Mouse (Mus musculus): ENCODE data around the gene Bub1b.
A peak's percentile ranks its signal among the peaks of the same experiment; 100 is the strongest.
"Not testable (repeated sequence)": the region's sequence is repeated elsewhere in the genome, so short reads cannot be mapped to it uniquely, and the experiment has no call there.

Bub1b gene

DNA sequence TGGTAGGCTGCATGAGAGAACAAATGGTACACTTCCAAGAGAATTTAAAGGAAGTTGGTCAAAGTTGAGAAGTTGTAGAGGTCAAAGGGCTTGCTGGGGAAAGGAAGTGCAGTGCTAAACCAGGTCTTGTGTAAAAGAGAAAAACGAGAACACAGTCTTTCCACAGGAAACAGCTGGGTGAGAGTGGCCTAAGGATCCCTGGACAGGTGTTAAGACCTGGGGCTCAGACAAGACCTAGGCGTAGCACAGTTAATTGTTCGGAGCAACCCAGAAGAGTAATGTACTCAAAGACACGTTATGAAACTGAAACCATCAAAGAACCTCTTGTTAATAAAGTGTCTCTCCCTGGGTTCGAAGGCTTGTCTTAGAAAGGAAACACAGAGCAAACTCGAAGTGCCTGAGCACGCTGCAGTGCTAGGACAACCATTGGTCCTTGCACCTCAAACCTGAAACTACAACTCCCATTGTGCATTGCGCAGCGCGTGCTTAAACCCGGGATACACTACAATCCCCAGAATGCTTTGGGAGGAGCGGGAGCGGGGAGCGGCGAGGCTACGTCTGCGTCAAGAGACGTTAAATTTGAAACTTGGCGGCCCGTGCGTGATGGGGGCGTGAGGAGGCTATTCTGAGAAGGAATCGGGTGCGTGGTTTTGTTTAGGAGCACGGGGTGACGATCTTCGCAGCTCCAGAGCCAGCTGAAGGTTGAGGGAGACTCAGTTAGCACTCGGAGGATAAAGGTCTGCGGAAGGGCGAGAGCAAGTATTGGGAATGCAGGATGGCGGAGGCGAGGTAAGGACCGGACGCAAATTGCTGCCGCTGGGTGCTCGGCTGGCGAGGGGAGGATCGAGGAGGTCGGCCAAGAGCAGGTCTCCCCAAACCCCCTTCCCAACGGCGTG, at the start of gene Bub1b:
Gene Bub1b (plus strand): TSS at position 539 of the 896 bp plus-strand sequence.
- Histone ChIP-seq H3K36me3 (ENCODE audit: insufficient read depth, low read length) (peaks cover 32% of the 10 kb centered on the region), H3K4me1 (replicated peaks; ENCODE audit: low read depth, low read length) (peaks cover 30% of the 10 kb centered on the region), H3K9me3 (ENCODE audit: low read length) (no peaks in the 10 kb centered on the region), H3K4me3 (replicated peaks; ENCODE audit: low read length) (peak within 1 kb of the TSS; percentile 93), H3K27me3 (ENCODE audit: insufficient read depth, low read length) (peaks cover 10% of the 10 kb centered on the region)
- TF ChIP-seq NANOG (IDR thresholded peaks at IDR 0.05; ENCODE audit: borderline replicate concordance, low read length) (no peak), CTCF (conservative IDR thresholded peaks at IDR 0.05; ENCODE audit: low read length) (no peak)

DNA sequence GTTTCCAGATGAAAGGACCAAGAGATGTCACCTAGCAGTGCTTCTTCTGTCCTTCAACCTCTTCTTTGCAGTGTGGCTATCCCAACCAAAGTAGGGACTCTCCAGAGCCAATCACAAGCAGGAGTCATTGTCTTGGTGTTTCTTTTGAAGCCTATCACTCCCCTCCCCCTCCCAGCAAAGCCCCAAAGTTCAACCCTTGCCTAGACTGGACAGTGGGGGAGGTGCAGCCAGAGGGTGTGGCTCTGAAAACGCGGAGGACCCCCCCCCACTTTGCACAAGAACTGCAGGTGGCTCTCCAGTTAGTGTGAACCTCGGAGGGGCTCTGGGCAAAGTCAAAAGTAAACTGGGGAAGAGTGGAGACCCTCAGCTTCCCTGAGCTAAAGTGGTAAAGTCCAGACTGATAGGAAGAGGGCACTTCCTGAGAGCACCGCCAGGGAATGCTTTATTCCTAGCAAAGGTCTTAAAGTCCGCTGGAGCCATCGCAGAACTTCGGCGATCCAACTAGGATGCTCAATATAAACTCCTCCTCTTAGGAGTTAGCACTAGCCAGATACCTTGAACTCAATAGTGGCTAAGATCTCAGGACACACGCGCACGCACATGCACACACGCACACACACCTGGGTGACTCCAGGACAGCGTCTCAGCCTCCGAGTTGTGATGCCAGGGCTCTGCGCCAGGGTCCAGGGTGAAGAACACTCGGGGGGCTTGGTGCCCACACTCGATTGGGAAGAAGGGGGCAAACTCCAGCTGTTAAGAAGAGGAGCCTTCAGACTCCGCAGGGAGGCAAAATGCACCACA, 49.4 kb upstream of the Bub1b start:
- H3K36me3 ChIP-seq (ENCODE audit: insufficient read depth, low read length), result 0 out of 2 replicates have a peak, but pooled peaks cover 5% of the 10 kb centered on the region
- TF ChIP-seq NANOG (IDR thresholded peaks at IDR 0.05; ENCODE audit: borderline replicate concordance, low read length), result no peak
- TF ChIP-seq CTCF (conservative IDR thresholded peaks at IDR 0.05; ENCODE audit: low read length), result peak; percentile 36
- TF ChIP-seq POU5F1 (IDR thresholded peaks at IDR 0.05; ENCODE audit: borderline replicate concordance, low read length), result no peak
- H3K4me1 ChIP-seq (replicated peaks; ENCODE audit: low read depth, low read length), result peaks cover 73% of the 10 kb centered on the region
- no peaks in the 10 kb centered on the region for H3K9me3 ChIP-seq (ENCODE audit: low read length)
- peak overlapping the region; percentile 97 for H3K4me3 ChIP-seq (replicated peaks; ENCODE audit: low read length)
- peaks cover 11% of the 10 kb centered on the region; the same call in 1 of the 2 replicates for H3K27me3 ChIP-seq (ENCODE audit: insufficient read depth, low read length)

GRCm38 (mm10) chr2:118549507-118550473, 48.2 kb upstream of the Bub1b start, which contains the start of gene Bmf:
Gene Bmf (minus strand): TSS chr2:118549687.
- Histone ChIP-seq H3K9me3 (ENCODE audit: low read length) (no peaks in the 10 kb centered on the region), H3K36me3 (ENCODE audit: insufficient read depth, low read length) (0 out of 2 replicates have a peak, but pooled peaks cover 5% of the 10 kb centered on the region), H3K27me3 (ENCODE audit: insufficient read depth, low read length) (peaks cover 13% of the 10 kb centered on the region; the same call in 1 of the 2 replicates), H3K4me1 (replicated peaks; ENCODE audit: low read depth, low read length) (peaks cover 64% of the 10 kb centered on the region), H3K4me3 (replicated peaks; ENCODE audit: low read length) (peak within 1 kb of the TSS; percentile 97)
- TF ChIP-seq NANOG (IDR thresholded peaks at IDR 0.05; ENCODE audit: borderline replicate concordance, low read length), result no peak
- no peak for TF ChIP-seq CTCF (conservative IDR thresholded peaks at IDR 0.05; ENCODE audit: low read length)
- no peak for TF ChIP-seq POU5F1 (IDR thresholded peaks at IDR 0.05; ENCODE audit: borderline replicate concordance, low read length)

DNA sequence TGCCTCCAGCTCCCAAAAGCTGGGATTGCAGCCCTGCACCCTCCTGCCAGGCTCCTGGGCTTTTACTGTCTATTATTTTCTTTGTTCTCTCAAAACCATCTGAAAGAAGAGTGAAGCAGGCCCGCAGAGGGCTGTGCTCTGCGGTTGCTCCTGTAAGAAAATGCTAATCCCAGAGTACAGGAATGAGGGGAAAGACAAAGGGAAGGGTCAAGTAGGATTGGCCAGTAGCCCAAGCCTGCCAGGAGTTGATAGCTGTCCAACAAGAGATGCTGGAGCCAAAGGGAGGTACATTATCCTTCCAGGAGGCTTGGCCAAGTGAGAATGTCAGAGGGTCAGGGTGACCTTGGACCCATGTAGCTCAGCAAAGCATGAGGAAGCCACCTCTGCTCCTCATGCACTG, 46.4 kb upstream of the Bub1b start:
- Histone ChIP-seq H3K36me3 (ENCODE audit: insufficient read depth, low read length) (0 out of 2 replicates have a peak, but pooled peaks cover 1% of the 10 kb centered on the region), H3K27me3 (ENCODE audit: insufficient read depth, low read length) (peaks cover 9% of the 10 kb centered on the region; the same call in 1 of the 2 replicates), H3K4me3 (replicated peaks; ENCODE audit: low read length) (no peak overlapping the region), H3K4me1 (replicated peaks; ENCODE audit: low read depth, low read length) (peaks cover 46% of the 10 kb centered on the region), H3K9me3 (ENCODE audit: low read length) (no peaks in the 10 kb centered on the region)
- TF ChIP-seq NANOG (IDR thresholded peaks at IDR 0.05; ENCODE audit: borderline replicate concordance, low read length) (no peak), CTCF (conservative IDR thresholded peaks at IDR 0.05; ENCODE audit: low read length) (no peak), POU5F1 (IDR thresholded peaks at IDR 0.05; ENCODE audit: borderline replicate concordance, low read length) (no peak)

DNA sequence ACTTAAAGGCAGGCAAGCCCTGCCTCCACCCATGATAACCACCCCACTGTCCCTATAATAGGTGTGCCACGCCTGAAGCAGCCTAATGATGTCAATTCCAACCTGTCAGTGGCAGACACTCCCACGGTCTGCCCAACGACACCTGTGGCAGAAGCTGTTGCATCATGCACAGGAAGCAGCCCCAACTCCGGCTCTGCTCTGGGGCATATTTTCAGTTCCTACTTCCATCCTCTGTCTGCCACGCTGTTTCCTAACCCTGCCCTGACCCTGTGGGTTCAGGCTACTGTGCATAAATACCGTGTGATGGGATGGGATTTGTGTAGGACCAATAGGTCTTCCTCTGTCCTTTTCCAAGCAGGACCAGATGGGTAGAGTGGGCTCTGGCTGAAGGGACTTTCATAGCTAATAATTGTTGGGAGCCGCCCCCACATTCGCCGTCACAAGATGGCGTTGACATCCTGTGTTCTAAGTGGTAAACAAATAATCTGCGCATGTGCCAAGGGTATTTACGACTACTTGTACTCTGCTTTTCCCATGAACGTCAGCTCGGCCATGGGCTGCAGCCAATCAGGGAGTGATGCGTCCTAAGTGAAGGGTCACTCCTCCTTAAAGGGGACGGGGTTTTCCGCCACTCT, 43.5 kb upstream of the Bub1b start:
- H3K9me3 ChIP-seq (ENCODE audit: low read length); H3K36me3 ChIP-seq (ENCODE audit: insufficient read depth, low read length); H3K27me3 ChIP-seq (ENCODE audit: insufficient read depth, low read length); H3K4me3 ChIP-seq (replicated peaks; ENCODE audit: low read length): not testable (repeated sequence)
- peaks cover 21% of the 10 kb centered on the region for H3K4me1 ChIP-seq (replicated peaks; ENCODE audit: low read depth, low read length)

- no peaks in the 10 kb centered on the region for H3K36me3 ChIP-seq (ENCODE audit: insufficient read depth, low read length)
- no peak for TF ChIP-seq POU5F1 (IDR thresholded peaks at IDR 0.05; ENCODE audit: borderline replicate concordance, low read length)
- H3K27me3 ChIP-seq (ENCODE audit: insufficient read depth, low read length), result 0 out of 2 replicates have a peak, but pooled peaks cover 2% of the 10 kb centered on the region
- no peak overlapping the region for H3K4me3 ChIP-seq (replicated peaks; ENCODE audit: low read length)
- H3K4me1 ChIP-seq (replicated peaks; ENCODE audit: low read depth, low read length), result no peaks in the 10 kb centered on the region
- H3K9me3 ChIP-seq (ENCODE audit: low read length), result no peaks in the 10 kb centered on the region
Observed at GRCm38 (mm10) chr2:118558426-118558825, 39.6 kb upstream of the Bub1b start.

DNA sequence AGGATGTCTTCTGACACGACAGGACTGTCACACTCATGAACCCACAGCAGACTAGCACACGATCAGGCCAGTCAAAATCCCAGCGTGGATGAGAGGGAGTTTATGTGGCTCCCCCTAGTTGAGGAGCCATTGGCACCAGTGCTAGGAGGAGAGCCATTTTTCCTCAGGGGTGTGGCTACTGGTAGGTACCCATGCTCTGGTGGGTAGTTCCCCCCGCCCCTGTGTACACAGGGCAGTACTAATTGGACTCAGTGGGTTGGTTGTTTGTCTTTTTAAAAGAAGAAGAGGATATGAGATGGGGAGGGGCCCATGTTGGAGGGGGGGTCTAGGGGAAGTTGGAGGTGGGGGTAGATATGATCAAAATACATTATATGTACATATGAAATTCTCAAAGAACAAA, 36.0 kb upstream of the Bub1b start:
- Histone ChIP-seq H3K36me3 (ENCODE audit: insufficient read depth, low read length) (no peaks in the 10 kb centered on the region), H3K4me1 (replicated peaks; ENCODE audit: low read depth, low read length) (peaks cover 4% of the 10 kb centered on the region), H3K9me3 (ENCODE audit: low read length) (no peaks in the 10 kb centered on the region), H3K4me3 (replicated peaks; ENCODE audit: low read length) (no peak overlapping the region), H3K27me3 (ENCODE audit: insufficient read depth, low read length) (no peaks in the 10 kb centered on the region)
- TF ChIP-seq NANOG (IDR thresholded peaks at IDR 0.05; ENCODE audit: borderline replicate concordance, low read length) (no peak), POU5F1 (IDR thresholded peaks at IDR 0.05; ENCODE audit: borderline replicate concordance, low read length) (no peak), CTCF (conservative IDR thresholded peaks at IDR 0.05; ENCODE audit: low read length) (no peak)

Data from E14TG2a.4 (cell line).